Mouse (Mus musculus) forebrain, embryonic 13.5 days (tissue): ENCODE measurements around the gene Gm4884. TPM values are rescaled to one million over a fixed set of nuclear protein-coding genes. Genes with fewer than 3 reads are reported as not detected.
"Not testable (repeated sequence)": the region's sequence is repeated elsewhere in the genome, so short reads cannot be mapped to it uniquely, and the experiment has no call there.

Source experiments
- ATAC-seq: fragments of 200-750 bp; cut with Nextera tagmentation; 2 replicates; pipeline ENCODE4 v1.8.0; 2017
- H3K27ac ChIP-seq: fragments of 300-500 bp; sonication (generic); 2 replicates; pipeline ENCODE4 v1.5.1; 2015; ENCODE audit warnings: inconsistent platforms, mild to moderate bottlenecking, moderate library complexity
- H3K27me3 ChIP-seq: fragments of 300-500 bp; sonication (generic); 2 replicates; pipeline ENCODE4 v1.6.1; 2015; ENCODE audit warnings: mild to moderate bottlenecking, inconsistent platforms
- H3K36me3 ChIP-seq: fragments of 300-500 bp; sonication (generic); 2 replicates; pipeline ENCODE4 v1.6.1; 2015; ENCODE audit warnings: mild to moderate bottlenecking, inconsistent platforms; ENCODE audit not compliant: poor library complexity, severe bottlenecking
- H3K4me1 ChIP-seq: fragments of 300-500 bp; sonication (generic); 2 replicates; pipeline ENCODE4 v1.6.1; 2015; ENCODE audit warnings: inconsistent platforms
- H3K4me2 ChIP-seq: fragments of 300-500 bp; sonication (generic); 2 replicates; pipeline ENCODE4 v1.6.1; 2015; ENCODE audit warnings: inconsistent platforms, mild to moderate bottlenecking, moderate library complexity
- H3K4me3 ChIP-seq: fragments of 300-500 bp; sonication (generic); 2 replicates; pipeline ENCODE4 v1.5.1; 2015; ENCODE audit warnings: mild to moderate bottlenecking, inconsistent platforms
- H3K9ac ChIP-seq: fragments of 300-500 bp; sonication (generic); 2 replicates; pipeline ENCODE4 v1.6.1; 2015; ENCODE audit warnings: mild to moderate bottlenecking, inconsistent platforms
- H3K9me3 ChIP-seq: fragments of 300-500 bp; sonication (generic); replicated peaks from 2 replicates; pipeline ENCODE4 v1.6.1; 2016; ENCODE audit warnings: inconsistent platforms
- WGBS: fragments of 180-500 bp; shearing (Covaris S2); methylation state at CpG from one replicate; pipeline ENCODE4 v1.1.7; 2015; 5-methylcytosine and 5-hydroxymethylcytosine counted together
- polyA plus RNA-seq: library from polyadenylated mRNA; unstranded; fragments of >200 nt; fragmentation: Nextera tagmentation; extraction: Ambion mirVana; gene quantifications from 2 replicates; pipeline ENCODE4 v1.2.1, GENCODE M21; 2015

The Gm4884 gene
- polyA plus RNA-seq: not detected in 2 replicates

- H3K9ac ChIP-seq, H3K4me3 ChIP-seq, H3K27me3 ChIP-seq, H3K36me3 ChIP-seq, H3K9me3 ChIP-seq, H3K27ac ChIP-seq, H3K4me1 ChIP-seq, H3K4me2 ChIP-seq, ATAC-seq: not testable (repeated sequence)
- WGBS: 89% methylated on average over 1 of the region's 1 CpGs
Measured at GRCm38 (mm10) chr7:41032419-41032818, at the start of gene Gm4884. Gm4884 (plus strand) TSS chr7:41032719.

- Histone ChIP-seq H3K4me1 (no peaks in the 10 kb centered on the region), H3K4me2 (no peak within 1 kb of the TSS), H3K9me3 (no peaks in the 10 kb centered on the region), H3K27ac (no peak within 1 kb of the TSS), H3K27me3 (no peaks in the 10 kb centered on the region), H3K4me3 (no peak within 1 kb of the TSS), H3K9ac (no peak within 1 kb of the TSS), H3K36me3 (no peaks in the 10 kb centered on the region)
- WGBS: 93% methylated on average over 1 of the region's 1 CpGs
- ATAC-seq: no peak
Measured at GRCm38 (mm10) chr7:40987243-40987642, 45.3 kb upstream of the Gm4884 start, which contains the start of gene 4930433I11Rik. 4930433I11Rik (plus strand) TSS chr7:40987543.

GRCm38 (mm10) chr7:41044058-41044457 is 11.5 kb downstream of the Gm4884 start:
- H3K27ac ChIP-seq, H3K4me3 ChIP-seq, H3K4me1 ChIP-seq, H3K36me3 ChIP-seq, H3K27me3 ChIP-seq, H3K9ac ChIP-seq, ATAC-seq, H3K4me2 ChIP-seq: not testable (repeated sequence)
- H3K9me3 ChIP-seq: peaks cover 16% of the 10 kb centered on the region
- WGBS: 62% methylated on average over 3 of the region's 3 CpGs

Other genes starting within 250 kb of the Gm4884 start
- 9.6 and 10.7 TPM in 2 replicates for gene Vstm2b, start 134.4 kb upstream of the Gm4884 start, polyA plus RNA-seq
- not detected in 2 replicates for gene 4930433I11Rik, start 45.2 kb upstream of the Gm4884 start, polyA plus RNA-seq
- not detected in 2 replicates for gene Gm5592, start 121.1 kb downstream of the Gm4884 start, polyA plus RNA-seq